Mouse (Mus musculus) cortical plate, adult 2 months (tissue): Measurements from ENCODE around the gene Acvrl1.

Experiments used
- CTCF ChIP-seq: fragments of 200-500 bp; IDR thresholded peaks from 2 replicates; pipeline ENCODE4 v1.5.1; 2011; ENCODE audit warnings: mild to moderate bottlenecking, control low read depth, low read length; ENCODE audit not compliant: insufficient read depth; ENCODE audit errors: extremely low read depth
- POLR2A ChIP-seq: fragments of 200-500 bp; IDR thresholded peaks from 2 replicates; pipeline ENCODE4 v1.6.1; 2011; ENCODE audit warnings: mild to moderate bottlenecking, low read length, control low read depth; ENCODE audit not compliant: insufficient read depth; ENCODE audit errors: extremely low read depth

- TF ChIP-seq CTCF (no peak), POLR2A (no peak)
These were observed 1.1 kb downstream of the Acvrl1 start for GRCm38 (mm10) chr15:101129412-101129811.
